Mouse (Mus musculus): ENCODE results near the gene Psme3. TPM values are rescaled to one million over a fixed set of nuclear protein-coding genes. Genes with fewer than 3 reads are reported as not detected.
"Not testable (repeated sequence)": the region's sequence is repeated elsewhere in the genome, so short reads cannot be mapped to it uniquely, and the experiment has no call there.

Psme3 gene
- total RNA-seq, 4 experiments from 2014 or later: 110 to 129 (median 117) TPM

DNA sequence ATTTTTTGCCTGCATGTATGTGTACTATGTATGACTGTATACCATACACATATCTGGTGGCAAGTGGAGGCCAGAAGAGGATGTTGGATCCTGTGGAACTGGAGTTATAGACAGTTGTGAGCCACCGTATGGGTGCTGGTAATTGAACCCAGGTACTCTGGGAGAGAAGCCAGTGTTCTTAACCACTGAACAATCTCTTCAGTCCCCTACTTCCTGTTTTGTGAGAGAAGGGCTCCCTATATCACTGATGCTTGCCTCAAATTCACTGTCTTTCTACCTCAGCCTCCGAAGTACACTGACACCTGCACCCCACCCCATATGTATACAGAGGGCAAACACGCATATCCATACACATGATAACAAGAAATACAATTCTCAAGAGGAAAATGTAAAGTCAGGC, 4.9 kb upstream of the Psme3 start:
- no peak for DNase-seq (ENCODE audit: low spot score in 2 of 2)

DNA sequence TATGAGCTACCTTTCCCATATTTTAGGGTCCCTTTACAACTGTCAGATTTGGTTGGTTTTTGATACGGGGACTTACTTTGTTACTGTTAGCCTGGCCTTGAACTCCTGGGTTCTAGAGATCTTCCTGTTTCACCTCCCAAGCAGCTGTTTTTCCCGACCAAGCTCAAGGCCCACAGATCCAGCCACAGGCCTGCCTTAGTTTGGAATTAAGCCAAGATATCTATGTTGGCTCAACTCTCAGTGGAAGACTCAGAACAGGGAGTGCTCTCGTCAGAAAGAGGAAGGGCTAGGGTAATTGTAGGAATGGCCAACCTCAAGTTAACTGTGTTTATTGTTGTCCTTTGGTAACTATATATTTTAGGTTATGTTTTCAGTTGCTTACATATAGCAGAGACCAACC, 3.9 kb upstream of the Psme3 start:
- DNase-seq (ENCODE audit: low spot score in 2 of 2): no peak

DNA sequence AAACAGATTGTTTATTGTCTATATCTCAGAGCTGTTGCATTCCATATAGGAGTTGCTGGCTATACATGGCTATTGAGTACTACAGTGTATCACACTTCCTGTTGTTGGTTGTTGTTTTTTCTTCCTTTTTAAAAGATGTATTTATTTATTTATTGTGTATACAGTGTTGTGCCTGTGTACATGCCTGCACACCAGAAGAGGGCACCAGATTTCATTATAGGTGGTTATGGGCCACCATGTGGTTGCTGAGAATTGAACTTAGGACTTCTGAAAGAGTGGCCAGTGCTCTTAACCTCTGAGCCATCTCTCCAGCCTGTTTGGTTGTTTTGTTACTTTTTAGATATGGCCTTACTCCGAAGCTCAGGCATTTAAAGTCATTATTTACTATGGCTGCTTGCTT, 1.4 kb upstream of the Psme3 start:
- DNase-seq (ENCODE audit: low spot score in 2 of 2): no peak

DNA sequence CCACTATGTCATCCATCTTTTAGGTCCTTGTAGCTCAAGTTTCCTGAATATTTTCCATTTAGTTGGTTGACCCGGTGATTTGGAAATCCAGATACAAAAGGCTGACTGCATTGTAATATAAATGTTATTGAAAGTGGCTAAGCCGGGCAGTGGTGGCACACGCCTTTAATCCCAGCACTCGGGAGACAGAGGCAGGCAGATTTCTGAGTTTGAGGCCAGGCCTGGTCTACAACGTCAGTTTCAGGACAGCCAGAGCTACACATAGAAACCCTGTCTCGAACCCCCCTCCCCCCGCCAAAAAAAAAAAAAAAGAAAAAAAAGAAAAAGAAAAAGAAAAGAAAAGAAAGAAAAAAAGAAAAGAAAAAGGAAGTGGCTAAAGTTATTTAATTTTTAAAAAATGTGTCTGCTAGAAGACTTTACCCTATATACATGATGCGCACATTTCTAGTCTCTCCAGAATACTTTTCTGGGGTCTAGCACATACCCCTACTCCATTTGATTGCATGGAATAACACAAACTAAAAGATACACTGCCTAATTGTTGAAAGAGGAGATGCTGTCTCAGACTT, 847 bp upstream of the Psme3 start:
- no peak for DNase-seq (ENCODE audit: low spot score in 2 of 2)

DNA sequence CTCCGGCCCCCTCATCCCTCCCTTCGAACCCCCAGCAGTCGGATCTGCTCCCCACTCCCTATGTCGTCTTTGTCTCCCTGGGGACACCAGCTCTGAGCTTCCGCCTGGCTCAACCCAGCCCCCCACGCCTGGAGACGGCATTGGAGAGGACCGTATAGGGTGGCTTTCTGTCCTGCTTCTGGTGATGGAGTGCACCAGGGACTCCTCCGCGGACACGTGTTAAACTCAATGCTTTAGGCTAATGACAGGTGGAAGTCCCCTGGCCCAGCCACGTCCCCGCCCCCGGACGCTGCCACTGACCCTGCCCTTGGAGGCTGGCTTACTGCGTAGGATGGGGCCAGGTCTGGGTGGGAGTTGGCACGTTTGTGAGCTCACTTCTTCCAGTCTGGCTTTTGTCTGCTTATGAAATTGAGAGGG, 496 bp downstream of the Psme3 start:
- no peak for DNase-seq (ENCODE audit: low spot score in 2 of 2)

DNA sequence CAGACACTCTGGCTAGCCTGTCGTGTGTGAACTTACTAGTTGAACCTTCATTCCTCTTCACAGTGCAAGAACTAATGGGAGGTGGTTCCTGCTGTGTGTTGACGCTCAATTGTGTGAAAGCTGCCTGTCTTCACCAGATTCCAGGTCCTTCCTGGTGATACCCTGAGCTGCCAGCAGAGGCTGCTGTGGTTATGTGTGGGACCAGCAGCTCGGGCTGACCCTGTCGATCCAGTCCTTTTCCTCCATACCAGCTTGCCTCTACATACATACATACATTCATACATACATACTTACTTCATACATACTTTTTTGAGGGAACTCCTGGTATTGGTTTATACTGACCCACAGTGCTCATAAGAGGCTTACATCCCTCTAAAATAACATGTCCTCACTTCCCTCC, 7.6 kb downstream of the Psme3 start:
- DNase-seq (ENCODE audit: low spot score in 2 of 2): peak; percentile 50 to 79

DNA sequence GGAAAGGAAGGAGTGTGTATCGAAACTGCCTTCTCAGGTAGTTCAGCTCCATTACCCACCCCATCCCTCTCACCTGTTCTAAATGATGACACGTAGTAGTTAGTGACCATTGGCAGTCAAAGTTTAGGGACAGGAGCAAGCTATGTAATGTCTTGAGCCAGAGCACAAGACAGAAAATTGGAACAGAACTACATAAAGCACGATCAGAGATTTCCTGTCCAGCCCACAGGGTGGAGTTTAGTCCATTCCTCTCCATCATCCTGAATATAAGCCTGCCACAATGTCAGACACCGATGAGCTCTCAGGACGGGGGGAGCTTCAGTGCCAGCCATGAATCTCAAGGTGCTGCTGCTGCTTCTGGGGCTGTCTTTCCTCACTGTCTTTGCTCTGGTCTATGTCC, 8.8 kb downstream of the Psme3 start, which contains the start of gene Aoc2:
Gene Aoc2, plus strand, starts transcription at position 301 of the 400 bp plus-strand sequence.
- DNase-seq (ENCODE audit: low spot score in 2 of 2): no peak

DNA sequence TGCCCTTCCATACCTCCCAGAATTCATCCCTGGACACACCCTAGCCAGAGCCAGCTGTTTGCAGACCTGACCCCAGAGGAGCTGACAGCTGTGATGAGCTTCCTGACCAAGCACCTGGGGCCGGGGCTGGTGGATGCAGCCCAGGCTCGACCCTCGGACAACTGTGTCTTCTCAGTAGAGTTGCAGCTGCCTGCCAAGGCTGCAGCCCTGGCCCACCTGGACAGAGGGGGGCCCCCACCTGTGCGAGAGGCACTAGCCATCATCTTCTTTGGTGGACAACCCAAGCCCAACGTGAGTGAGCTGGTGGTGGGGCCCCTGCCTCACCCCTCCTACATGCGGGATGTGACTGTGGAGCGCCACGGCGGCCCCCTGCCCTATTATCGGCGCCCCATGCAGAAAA, 9.2 kb downstream of the Psme3 start:
- DNase-seq (ENCODE audit: low spot score in 2 of 2): not testable (repeated sequence)

DNA sequence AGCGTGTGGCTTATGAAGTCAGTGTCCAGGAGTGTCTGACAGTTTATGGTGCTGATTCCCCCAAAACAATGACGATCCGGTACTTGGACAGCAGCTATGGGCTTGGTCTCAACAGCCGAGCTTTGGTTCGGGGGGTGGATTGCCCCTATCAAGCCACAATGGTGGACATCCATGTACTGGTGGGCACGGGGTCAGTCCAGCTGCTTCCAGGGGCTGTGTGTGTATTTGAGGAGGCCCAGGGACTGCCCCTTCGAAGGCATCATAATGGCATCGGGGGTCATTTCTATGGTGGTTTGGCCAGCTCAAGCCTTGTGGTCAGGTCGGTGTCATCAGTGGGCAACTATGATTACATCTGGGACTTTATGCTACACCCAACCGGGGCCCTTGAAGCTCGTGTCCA, 10.1 kb downstream of the Psme3 start:
- no peak for DNase-seq (ENCODE audit: low spot score in 2 of 2)

DNA sequence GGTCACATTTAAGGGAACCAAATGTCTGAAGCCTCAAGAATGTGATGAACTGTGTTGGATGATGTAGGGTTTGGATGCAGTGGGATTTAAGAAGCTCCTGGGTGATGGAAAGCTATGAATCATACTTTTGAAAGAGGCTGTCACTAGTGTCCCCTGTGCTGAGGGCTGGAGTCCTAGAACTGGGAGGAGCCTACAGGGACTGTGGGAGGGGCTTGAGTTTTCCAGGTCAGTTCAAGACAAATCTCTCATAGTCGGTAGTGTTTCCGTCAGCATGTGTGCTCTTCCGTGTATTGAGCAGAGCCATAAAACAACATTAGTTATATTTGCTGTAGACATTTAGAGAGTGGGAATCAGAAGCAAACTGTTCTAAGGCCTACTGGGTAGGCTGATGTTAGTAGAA, 11.3 kb downstream of the Psme3 start:
- no peak for DNase-seq (ENCODE audit: low spot score in 2 of 2)

DNA sequence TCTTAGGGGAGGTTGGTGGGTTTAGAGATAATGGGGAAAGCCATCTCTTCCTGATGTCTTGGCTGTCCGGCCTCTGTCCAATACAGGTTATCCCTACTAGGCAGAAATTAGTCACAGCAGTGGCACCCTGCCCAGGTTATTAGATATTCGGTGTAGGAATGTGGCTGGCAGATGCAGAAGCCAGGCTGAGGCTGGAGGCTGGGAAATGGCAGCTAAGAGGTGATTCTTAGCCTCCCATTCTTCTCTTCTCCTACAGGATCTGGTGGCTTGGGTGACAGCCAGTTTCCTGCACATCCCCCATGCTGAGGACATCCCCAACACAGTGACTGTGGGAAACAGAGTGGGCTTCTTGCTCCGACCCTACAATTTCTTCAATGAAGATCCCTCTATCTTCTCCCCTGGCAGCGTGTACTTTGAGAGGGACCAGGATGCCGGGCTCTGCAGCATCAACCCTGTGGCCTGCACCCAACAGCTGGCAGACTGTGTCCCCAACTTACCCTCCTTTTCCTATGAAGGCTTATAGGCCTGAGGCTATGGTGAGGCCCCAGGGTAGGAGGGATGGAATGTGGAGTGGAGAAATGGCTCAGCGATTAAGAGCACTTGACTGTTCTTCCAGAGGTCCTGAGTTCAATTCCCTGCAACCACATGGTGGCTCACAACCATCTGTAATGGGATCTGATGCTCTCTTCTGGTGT, 13.1 kb downstream of the Psme3 start:
- peak in 1 of 2 experiments; percentile 35 for DNase-seq (ENCODE audit: low spot score in 2 of 2)

DNA sequence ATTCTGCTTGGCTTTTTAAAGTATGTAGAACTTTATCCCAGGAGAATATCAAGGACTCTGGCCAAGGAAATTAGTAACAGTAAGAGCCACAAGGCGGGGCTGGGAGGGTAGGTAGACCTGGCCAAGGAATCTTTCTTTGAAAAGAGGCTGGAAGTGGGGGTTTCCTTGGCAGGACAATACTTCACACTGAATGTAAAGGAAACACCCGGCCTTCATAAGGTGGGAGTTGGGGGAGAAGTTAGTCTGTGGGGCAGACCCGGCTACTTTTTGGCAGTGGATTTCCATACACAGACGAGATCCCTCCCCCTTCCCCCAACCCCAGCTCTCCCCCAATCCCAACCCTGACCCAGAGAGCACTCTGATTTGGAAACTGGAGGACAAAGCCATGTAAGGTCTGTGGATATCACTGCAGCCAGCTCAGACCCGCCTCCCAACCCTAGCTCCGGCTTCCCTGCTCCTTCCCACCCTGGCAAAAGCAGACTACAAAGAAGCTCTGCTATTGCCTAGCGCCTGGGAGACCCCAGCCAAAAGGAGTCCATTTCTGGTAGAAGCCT, 14.4 kb downstream of the Psme3 start, which contains the start of gene Aoc3:
Gene Aoc3, plus strand, starts transcription at position 235 of the 554 bp plus-strand sequence.
- no peak for DNase-seq (ENCODE audit: low spot score in 2 of 2)

DNA sequence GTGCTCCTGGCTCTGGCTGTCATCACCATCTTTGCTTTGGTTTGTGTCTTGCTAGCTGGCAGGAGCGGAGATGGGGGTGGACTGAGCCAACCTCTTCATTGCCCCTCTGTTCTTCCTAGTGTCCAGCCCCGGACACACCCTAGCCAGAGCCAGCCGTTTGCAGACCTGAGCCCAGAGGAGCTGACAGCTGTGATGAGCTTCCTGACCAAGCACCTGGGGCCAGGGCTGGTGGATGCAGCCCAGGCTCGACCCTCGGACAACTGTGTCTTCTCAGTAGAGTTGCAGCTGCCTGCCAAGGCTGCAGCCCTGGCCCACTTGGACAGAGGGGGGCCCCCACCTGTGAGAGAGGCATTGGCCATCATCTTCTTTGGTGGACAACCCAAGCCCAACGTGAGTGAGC, 14.9 kb downstream of the Psme3 start:
- not testable (repeated sequence) for DNase-seq (ENCODE audit: low spot score in 2 of 2)

DNA sequence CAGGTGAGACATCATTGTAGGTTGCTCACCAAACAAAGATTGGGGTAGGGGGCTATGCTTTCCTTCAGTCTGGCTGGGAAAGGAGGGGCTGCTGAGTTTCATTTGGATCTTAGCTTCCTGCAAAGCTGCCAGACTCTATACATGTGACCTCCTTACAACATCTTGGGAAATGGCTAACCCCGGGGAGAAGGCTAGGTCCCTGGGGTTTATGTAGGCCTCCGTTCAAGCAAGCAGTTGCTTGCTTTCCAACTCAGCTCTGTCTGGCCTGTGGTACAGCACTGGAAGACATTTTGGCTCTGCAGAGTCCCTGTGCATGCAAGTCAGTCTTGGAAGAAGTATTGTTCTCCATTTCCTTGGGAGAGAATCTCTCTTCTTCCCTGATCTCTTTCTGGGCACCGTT, 16.5 kb downstream of the Psme3 start:
- DNase-seq (ENCODE audit: low spot score in 2 of 2): no peak

DNA sequence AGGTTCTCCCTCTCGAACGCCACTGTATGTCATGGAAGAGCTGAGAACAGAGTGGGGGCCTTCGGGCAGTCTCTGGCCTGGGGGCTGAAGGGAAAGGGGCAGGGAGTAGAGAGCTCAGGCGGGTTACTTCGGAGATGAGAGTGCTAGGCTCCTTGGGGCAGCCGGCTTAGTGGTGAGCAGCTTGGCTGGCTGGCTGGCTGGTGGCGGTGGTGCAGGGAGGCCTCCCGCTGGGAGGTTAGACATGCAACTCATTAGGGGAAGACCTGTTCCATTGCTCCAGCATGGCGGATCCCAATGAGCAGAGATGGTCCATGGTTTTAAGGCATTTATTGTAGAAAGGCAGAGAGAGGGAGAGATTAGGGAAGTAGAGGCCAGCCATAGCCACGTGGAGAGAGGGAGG, 18.0 kb downstream of the Psme3 start:
- no peak for DNase-seq (ENCODE audit: low spot score in 2 of 2)

DNA sequence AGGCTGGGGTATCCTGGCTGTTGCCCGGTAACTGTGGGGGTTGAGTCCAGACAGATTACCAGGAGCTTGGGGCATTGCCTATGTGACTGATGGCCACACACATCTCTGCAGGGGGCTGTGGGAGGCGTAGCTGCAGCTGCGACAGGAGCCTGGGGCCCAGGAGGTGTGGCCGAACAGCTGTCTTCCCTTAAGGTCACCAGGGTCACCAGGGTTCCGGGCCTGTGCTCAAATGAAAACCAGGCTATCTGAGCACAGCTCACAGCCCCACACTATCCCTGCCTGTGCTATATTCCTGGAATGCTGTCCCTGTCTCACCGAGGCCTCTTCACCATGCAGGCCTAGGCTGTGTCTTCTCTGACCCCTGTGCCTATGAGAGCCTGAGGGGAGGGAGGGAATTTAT, 18.5 kb downstream of the Psme3 start:
- DNase-seq (ENCODE audit: low spot score in 2 of 2): no peak

DNA sequence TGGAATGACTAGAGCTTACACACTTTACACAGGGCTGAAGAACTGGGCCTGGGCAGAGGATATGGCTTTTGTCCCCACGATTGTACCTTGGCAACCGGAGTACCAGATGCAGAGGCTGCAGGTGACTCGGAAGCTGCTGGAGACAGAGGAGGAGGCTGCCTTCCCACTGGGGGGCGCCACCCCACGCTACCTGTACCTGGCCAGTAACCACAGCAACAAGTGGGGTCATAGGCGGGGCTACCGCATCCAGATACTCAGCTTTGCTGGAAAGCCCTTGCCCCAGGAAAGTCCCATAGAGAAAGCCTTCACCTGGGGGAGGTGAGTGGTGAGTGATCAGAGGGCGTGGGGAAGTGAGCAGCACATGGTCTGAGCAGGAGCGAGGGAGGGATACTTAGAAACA, 19.7 kb downstream of the Psme3 start:
- no peak for DNase-seq (ENCODE audit: low spot score in 2 of 2)

DNA sequence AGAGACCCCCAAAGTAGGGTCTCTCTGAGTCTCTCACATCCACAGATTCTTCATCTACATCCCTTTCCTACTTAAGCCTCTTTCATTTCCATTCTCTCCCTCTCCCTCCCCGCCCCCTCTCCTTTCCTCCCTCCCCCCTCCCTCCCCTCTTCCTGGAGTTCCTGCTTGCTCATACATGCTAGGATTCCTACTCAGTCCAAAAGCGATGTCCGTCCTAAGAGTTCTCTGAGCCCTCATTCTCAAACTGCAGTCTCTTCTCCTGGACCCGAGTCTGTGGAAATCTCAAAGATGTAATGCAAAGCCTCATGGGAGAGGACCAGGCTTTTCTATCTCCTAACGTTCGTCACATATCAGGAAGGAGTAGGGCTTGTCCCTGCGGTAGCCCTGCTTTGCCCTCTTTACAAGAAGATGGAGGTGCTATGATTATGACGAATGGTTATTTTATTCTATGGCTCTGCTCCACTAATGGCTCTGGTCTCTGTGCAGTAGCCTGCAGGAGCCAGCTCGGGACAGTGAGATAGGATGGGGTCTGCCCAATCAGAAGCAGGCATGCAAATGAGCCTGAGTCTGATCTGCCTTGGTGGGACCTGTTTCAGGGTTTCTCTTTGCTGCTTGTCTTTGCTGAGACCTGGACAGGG, 22.2 kb downstream of the Psme3 start:
- DNase-seq (ENCODE audit: low spot score in 2 of 2): no peak

DNA sequence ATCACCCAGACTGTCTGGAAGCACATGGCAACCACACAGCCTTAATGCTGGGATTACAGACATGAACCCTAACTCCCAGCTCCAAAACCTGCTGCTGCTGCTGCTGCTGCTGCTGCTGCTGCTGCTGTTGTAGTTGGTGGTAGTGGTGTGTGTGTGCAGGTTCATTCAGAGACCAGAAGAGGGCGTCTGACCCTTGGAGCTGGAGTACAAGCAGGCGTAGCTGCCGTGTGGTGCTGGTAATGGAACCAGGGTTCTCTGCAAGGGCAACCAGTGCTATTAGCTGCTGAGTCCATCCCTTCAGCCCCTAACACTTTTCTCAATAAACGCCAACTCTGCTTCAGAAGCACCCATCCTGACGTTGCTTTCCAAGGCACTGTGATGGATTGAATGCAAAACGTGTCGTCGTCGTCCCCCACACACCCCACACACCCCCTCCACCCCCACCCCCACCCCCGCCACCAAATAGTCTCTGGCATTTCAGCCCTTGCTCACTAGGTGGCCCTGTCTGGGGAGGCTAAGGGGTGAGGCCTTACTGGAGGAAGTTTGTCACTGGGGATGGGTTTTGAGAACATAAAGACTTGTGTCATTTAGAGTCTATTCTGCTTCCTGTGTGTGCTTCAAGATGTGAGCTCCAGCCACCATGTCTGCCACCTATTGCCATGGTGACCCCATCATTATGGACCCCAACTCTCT, 31.2 kb downstream of the Psme3 start:
- no peak for DNase-seq (ENCODE audit: low spot score in 2 of 2)

DNA sequence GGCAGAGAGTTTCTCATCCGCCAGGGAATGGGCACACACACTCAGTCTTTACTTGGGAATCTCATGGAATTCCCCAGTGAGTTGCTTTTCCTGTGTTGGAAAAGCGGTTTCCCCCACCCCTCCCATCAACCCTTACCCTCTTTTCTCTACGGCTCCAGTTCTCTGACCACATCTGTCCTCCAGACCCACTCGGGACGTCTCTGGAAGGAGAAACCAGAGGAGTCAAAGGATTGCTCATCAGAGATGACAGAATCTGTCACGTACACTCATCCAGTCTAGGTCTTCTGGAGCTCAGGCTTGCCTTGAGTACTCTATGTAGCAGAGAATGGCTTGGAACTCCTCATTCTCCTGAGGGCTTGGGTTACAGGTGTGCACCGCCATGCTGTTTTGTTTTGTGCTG, 32.8 kb downstream of the Psme3 start:
- no peak for DNase-seq (ENCODE audit: low spot score in 2 of 2)

DNA sequence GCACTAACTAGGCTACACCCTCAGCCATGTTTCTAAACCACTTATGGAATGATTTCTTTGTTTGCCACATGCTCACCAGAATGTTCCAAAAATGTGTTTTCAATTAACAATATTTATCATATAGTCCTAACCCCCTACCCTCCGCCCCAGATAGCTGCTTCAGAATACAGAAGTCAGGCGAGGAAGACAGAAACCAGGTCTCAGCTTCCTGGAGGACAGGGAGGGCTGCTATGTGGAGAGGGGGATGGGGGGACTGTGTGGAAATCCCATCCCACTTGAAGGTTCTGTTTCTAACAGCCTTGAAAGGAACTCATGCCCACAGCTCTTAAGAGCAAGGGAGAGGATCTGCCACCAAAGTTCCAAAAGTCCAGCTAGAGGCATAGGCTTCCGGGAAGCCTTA, 33.2 kb downstream of the Psme3 start:
- no peak for DNase-seq (ENCODE audit: low spot score in 2 of 2)

All from layer of hippocampus, adult 8-10 months (tissue).